Mouse (Mus musculus): ENCODE data around the gene Wdr70. TPM values are rescaled to one million over a fixed set of nuclear protein-coding genes. Genes with fewer than 3 reads are reported as not detected.

Gene Wdr70
- polyA plus RNA-seq, 1 experiment from 2014 or later, result 34.0 TPM

DNA sequence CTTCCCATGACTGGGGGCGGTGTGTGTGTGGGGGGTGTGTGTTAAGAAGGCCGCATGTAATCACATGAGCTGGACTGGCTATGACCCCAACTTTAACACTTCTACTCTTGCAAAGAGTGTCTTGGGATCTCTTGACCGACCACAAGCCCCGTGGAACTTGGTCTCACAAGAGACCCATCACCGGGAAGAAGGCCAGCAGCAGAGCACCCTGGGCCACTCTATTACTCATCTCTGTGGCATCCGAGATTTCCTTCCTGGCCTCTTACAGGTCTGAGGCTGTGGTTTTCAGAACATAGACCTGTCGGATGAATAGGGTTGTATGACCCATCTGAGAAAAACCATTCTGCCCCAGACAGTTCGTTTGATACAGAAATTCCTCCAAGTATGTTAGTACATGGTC is 212.4 kb downstream of the Wdr70 start:
- Histone ChIP-seq H3K27ac (no peak overlapping the region), H3K9ac (no peak overlapping the region), H3K4me1 (replicated peaks) (peaks cover 6% of the 10 kb centered on the region), H3K27me3 (no peaks in the 10 kb centered on the region), H3K4me2 (no peak overlapping the region), H3K9me3 (replicated peaks) (no peaks in the 10 kb centered on the region), H3K36me3 (0 out of 2 replicates have a peak, but pooled peaks cover 7% of the 10 kb centered on the region), H3K4me3 (no peak overlapping the region)
- no peak for ATAC-seq (replicated peaks; ENCODE audit: insufficient number of reproducible peaks, insufficient read depth, low FRiP score, low read depth)
- 66% methylated on average over 8 of the region's 8 CpGs for WGBS

GRCm38 (mm10) chr15:7885106-7885505 is 213.9 kb downstream of the Wdr70 start:
- no peak for ATAC-seq (replicated peaks; ENCODE audit: insufficient number of reproducible peaks, insufficient read depth, low FRiP score, low read depth)
- Histone ChIP-seq H3K27ac (no peak overlapping the region), H3K4me1 (replicated peaks) (no peaks in the 10 kb centered on the region), H3K9me3 (replicated peaks) (no peaks in the 10 kb centered on the region), H3K9ac (no peak overlapping the region), H3K4me2 (no peak overlapping the region), H3K4me3 (no peak overlapping the region), H3K36me3 (0 out of 2 replicates have a peak, but pooled peaks cover 7% of the 10 kb centered on the region), H3K27me3 (no peaks in the 10 kb centered on the region)
- WGBS, result 69% methylated on average over 10 of the region's 10 CpGs

- no peaks in the 10 kb centered on the region for H3K27me3 ChIP-seq
- no peak for ATAC-seq (replicated peaks; ENCODE audit: insufficient number of reproducible peaks, insufficient read depth, low FRiP score, low read depth)
- no peaks in the 10 kb centered on the region for H3K9me3 ChIP-seq (replicated peaks)
- H3K4me3 ChIP-seq, result no peak overlapping the region
- H3K36me3 ChIP-seq, result 0 out of 2 replicates have a peak, but pooled peaks cover 7% of the 10 kb centered on the region
- no peak overlapping the region for H3K4me2 ChIP-seq
- H3K9ac ChIP-seq, result no peak overlapping the region
- H3K27ac ChIP-seq, result no peak overlapping the region
- no peaks in the 10 kb centered on the region for H3K4me1 ChIP-seq (replicated peaks)
- WGBS, result 92% methylated on average over 11 of the region's 11 CpGs
Measured at GRCm38 (mm10) chr15:7884181-7884580, 214.8 kb downstream of the Wdr70 start.

DNA sequence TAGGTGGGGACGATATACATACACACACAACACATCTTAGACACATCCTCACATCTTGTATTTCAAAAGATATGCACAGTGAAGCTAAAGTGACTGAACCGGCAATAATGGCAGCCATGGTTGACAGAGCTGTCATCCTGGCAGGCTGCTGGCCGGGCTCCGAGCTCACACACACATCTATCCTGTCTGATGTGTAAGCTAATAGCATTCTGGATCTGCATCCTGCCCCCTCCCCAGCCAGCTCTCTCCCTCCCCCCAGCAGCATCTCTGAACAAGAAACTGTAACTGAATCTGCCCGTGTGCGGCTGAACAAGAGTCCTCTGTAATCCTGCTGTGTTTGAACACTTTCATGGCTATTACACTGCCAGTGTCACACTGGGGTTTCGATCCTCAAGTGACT is 219.1 kb downstream of the Wdr70 start:
- H3K9ac ChIP-seq, result no peak overlapping the region
- H3K4me2 ChIP-seq, result no peak overlapping the region
- no peak overlapping the region for H3K27ac ChIP-seq
- no peak overlapping the region for H3K4me3 ChIP-seq
- H3K36me3 ChIP-seq, result 0 out of 2 replicates have a peak, but pooled peaks cover 7% of the 10 kb centered on the region
- H3K9me3 ChIP-seq (replicated peaks), result no peaks in the 10 kb centered on the region
- ATAC-seq (replicated peaks; ENCODE audit: insufficient number of reproducible peaks, insufficient read depth, low FRiP score, low read depth), result no peak
- H3K27me3 ChIP-seq, result no peaks in the 10 kb centered on the region
- peaks cover 4% of the 10 kb centered on the region; the same call in 1 of the 2 replicates for H3K4me1 ChIP-seq (replicated peaks)
- WGBS, result 76% methylated on average over 7 of the region's 7 CpGs

DNA sequence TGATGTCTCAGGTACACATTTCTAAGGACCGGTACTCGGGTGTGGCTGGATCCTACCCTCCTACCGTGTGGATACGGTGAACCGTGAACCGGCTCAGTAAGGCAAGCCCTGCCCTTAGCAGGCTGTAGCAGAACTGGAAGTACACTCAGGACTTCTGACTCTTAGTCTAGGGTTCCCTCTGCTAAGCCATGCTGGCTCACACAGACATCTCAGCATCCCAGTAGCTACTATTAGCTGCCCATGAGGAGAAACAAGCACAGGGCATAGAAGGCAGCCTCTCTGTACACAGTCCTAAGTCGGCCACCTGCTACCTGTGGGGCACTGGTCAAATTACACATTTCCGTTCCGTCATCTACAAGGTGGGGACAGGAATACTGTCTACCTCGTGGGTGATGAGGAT is 220.1 kb downstream of the Wdr70 start:
- H3K4me1 ChIP-seq (replicated peaks), result peaks cover 4% of the 10 kb centered on the region; the same call in 1 of the 2 replicates
- no peak overlapping the region for H3K4me2 ChIP-seq
- 0 out of 2 replicates have a peak, but pooled peaks cover 7% of the 10 kb centered on the region for H3K36me3 ChIP-seq
- H3K27me3 ChIP-seq, result no peaks in the 10 kb centered on the region
- H3K27ac ChIP-seq, result no peak overlapping the region
- H3K9ac ChIP-seq, result no peak overlapping the region
- 89% methylated on average over 10 of the region's 10 CpGs for WGBS
- H3K4me3 ChIP-seq, result no peak overlapping the region
- ATAC-seq (replicated peaks; ENCODE audit: insufficient number of reproducible peaks, insufficient read depth, low FRiP score, low read depth), result no peak
- no peaks in the 10 kb centered on the region for H3K9me3 ChIP-seq (replicated peaks)

DNA sequence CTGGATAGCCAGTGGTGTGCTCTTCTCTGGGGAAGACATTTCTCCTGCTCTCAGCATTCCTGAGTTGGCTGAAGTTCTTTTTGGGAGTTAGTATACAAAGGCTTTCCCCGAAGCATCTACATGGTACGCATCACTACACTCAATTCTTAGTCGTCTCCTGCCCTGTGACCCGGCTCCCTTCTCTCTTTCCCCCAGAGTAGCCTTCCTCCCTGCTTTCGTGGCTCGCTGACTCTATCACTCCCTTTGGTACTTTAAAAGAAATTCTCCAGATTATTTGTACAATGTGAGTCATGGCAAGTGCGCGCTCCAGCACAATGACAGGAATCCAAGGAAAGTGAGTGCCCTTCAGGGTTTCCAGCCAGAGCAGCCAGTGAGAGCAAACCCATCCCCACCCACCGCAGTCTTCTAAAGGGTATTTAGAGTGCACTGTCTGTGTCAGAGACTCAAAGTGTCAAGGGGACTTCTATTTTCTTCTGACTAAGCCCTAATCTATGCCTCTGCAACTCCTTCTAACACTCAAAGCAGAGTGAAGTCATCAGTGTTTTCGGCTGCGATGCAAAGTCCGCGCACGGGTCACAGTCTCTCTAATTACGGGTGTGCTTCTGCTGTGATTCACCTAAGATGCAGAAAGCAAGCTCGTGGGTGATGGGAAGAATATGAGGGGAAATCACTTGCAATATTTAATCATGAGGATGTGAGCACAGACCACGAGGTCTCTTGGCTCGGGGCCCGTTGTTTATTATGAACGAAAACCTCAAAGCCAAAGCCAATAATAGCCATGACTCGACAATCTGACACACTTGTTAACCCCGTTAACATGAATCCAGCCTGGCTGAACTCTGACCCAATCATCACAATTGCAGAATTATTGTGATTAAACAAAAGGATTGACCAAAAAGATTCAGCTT is 221.2 kb downstream of the Wdr70 start:
- ATAC-seq (replicated peaks; ENCODE audit: insufficient number of reproducible peaks, insufficient read depth, low FRiP score, low read depth), result no peak; the same call in 1 of the 2 replicates
- Histone ChIP-seq H3K36me3 (0 out of 2 replicates have a peak, but pooled peaks cover 4% of the 10 kb centered on the region), H3K27ac (no peak overlapping the region), H3K4me3 (no peak overlapping the region), H3K27me3 (no peaks in the 10 kb centered on the region), H3K4me1 (replicated peaks) (peaks cover 4% of the 10 kb centered on the region; the same call in 1 of the 2 replicates), H3K9me3 (replicated peaks) (no peaks in the 10 kb centered on the region), H3K9ac (no peak overlapping the region), H3K4me2 (peak overlapping the region; percentile 30)
- 55% methylated on average over 22 of the region's 22 CpGs for WGBS

GRCm38 (mm10) chr15:7875879-7876278 is 223.1 kb downstream of the Wdr70 start:
- Histone ChIP-seq H3K9ac (no peak overlapping the region), H3K27ac (no peak overlapping the region), H3K9me3 (replicated peaks) (no peaks in the 10 kb centered on the region), H3K4me2 (no peak overlapping the region), H3K27me3 (no peaks in the 10 kb centered on the region), H3K4me1 (replicated peaks) (peaks cover 4% of the 10 kb centered on the region; the same call in 1 of the 2 replicates), H3K36me3 (no peaks in the 10 kb centered on the region), H3K4me3 (no peak overlapping the region)
- ATAC-seq (replicated peaks; ENCODE audit: insufficient number of reproducible peaks, insufficient read depth, low FRiP score, low read depth), result no peak
- 69% methylated on average over 6 of the region's 6 CpGs for WGBS

GRCm38 (mm10) chr15:7872473-7872872 is 226.5 kb downstream of the Wdr70 start:
- 66% methylated on average over 5 of the region's 5 CpGs for WGBS
- no peak for ATAC-seq (replicated peaks; ENCODE audit: insufficient number of reproducible peaks, insufficient read depth, low FRiP score, low read depth)

DNA sequence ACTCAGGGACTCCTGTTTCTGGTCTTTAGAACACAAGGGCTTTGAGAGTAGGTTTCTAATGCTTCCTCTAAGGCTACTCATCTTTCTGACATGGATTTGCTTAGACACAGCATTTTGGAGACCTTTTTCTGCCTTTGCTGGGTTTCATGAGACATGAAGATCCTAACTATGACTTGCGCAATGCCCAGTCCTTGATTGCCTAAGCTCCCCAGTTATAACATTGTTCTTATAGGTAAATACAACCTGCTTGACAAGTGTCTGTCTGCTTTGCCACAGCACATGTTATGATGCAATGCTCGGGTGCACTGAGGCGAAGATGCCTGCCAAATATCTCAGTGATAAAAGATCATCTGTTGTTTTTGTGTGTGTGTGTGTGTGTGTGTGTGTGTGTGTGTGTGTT is 233.7 kb downstream of the Wdr70 start:
- Histone ChIP-seq H3K4me3 (no peak overlapping the region), H3K4me1 (replicated peaks) (no peaks in the 10 kb centered on the region), H3K9me3 (replicated peaks) (no peaks in the 10 kb centered on the region), H3K4me2 (no peak overlapping the region), H3K27ac (no peak overlapping the region), H3K9ac (no peak overlapping the region), H3K27me3 (no peaks in the 10 kb centered on the region), H3K36me3 (no peaks in the 10 kb centered on the region)
- WGBS, result 89% methylated on average over 3 of the region's 3 CpGs
- ATAC-seq (replicated peaks; ENCODE audit: insufficient number of reproducible peaks, insufficient read depth, low FRiP score, low read depth), result no peak

More at GRCm38 (mm10) chr15:7872473-7872872, 226.5 kb downstream of the Wdr70 start:
- Histone ChIP-seq H3K4me2 (no peak overlapping the region), H3K9ac (no peak overlapping the region), H3K27me3 (no peaks in the 10 kb centered on the region), H3K4me1 (replicated peaks) (peaks cover under 1% of the 10 kb centered on the region; the same call in 1 of the 2 replicates), H3K36me3 (no peaks in the 10 kb centered on the region), H3K27ac (no peak overlapping the region), H3K9me3 (replicated peaks) (no peaks in the 10 kb centered on the region), H3K4me3 (no peak overlapping the region)

- Histone ChIP-seq H3K27ac (no peak overlapping the region), H3K9ac (no peak overlapping the region), H3K36me3 (no peaks in the 10 kb centered on the region), H3K27me3 (no peaks in the 10 kb centered on the region), H3K4me2 (no peak overlapping the region), H3K4me3 (no peak overlapping the region), H3K4me1 (replicated peaks) (no peaks in the 10 kb centered on the region), H3K9me3 (replicated peaks) (no peaks in the 10 kb centered on the region)
- no peak for ATAC-seq (replicated peaks; ENCODE audit: insufficient number of reproducible peaks, insufficient read depth, low FRiP score, low read depth)
- 71% methylated on average over 5 of the region's 5 CpGs for whole genome bisulfite sequencing
Measured at GRCm38 (mm10) chr15:7863328-7863727, 235.7 kb downstream of the Wdr70 start.

DNA sequence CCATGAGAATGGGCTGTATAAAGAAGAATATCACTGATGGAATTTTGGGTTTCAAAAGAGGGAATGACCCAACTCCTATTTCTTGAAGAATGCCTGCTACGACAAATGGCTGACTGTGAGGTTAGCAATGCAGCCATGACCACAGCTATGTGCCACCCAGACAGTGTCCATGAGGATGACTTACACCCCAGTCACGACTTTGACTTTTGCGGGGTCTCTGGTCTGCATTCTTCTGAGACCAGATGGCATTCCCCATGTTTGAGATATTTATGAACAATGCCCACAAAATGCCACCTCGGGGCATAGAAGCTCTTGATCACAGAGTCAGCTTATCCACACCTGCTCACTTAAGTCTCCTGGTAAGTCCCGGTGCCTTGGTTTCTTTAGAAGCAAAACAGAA is 236.1 kb downstream of the Wdr70 start:
- no peaks in the 10 kb centered on the region for H3K9me3 ChIP-seq (replicated peaks)
- WGBS, result 86% methylated on average over 5 of the region's 5 CpGs
- H3K9ac ChIP-seq, result no peak overlapping the region
- H3K27me3 ChIP-seq, result no peaks in the 10 kb centered on the region
- no peak overlapping the region for H3K4me3 ChIP-seq
- H3K4me2 ChIP-seq, result no peak overlapping the region
- H3K27ac ChIP-seq, result no peak overlapping the region
- ATAC-seq (replicated peaks; ENCODE audit: insufficient number of reproducible peaks, insufficient read depth, low FRiP score, low read depth), result no peak
- H3K36me3 ChIP-seq, result no peaks in the 10 kb centered on the region
- H3K4me1 ChIP-seq (replicated peaks), result no peaks in the 10 kb centered on the region

All from heart, embryonic 15.5 days (tissue).